Mouse (Mus musculus) cortical plate, adult 2 months (tissue): ENCODE measurements around the gene Hspd1.

ENCODE experiments used
- CTCF ChIP-seq: fragments of 200-500 bp; IDR thresholded peaks from 2 replicates; pipeline ENCODE4 v1.5.1; 2011; ENCODE audit warnings: mild to moderate bottlenecking, control low read depth, low read length; ENCODE audit not compliant: insufficient read depth; ENCODE audit errors: extremely low read depth
- POLR2A ChIP-seq: fragments of 200-500 bp; IDR thresholded peaks from 2 replicates; pipeline ENCODE4 v1.6.1; 2011; ENCODE audit warnings: mild to moderate bottlenecking, low read length, control low read depth; ENCODE audit not compliant: insufficient read depth; ENCODE audit errors: extremely low read depth

DNA sequence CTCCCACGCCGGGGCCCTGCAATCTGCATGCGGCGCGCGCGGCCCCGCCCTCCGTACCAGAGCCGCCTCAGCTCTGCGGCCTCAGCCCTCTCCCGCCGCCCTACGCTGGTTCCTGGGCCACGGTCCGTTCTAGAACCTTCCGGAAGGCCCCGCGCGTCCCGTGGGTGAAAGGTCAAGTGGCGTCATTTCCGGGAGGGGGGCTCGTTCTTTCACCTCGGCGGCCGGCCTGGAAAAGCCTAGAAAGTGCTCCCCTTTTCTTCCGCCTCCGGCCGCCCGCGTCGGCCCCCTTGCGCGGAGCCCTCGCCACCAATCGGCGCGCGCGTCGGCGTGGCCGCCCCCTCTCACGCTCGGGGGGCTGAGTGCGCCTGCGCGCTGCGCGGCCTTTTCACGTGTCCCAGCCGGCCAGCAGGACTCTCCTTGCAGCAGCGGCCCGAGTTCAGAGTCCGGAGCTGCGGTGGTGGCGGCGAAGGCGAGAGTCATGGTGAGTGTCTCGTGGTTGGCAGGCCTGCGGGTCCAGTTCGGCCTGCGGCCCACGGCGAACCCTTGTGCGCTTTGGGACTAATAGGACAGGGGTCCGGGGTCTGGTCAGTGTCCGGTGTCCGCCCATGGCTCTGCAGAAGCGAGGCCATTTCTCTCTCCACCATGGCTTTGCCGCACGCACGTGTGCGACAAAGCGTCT is at the start of gene Hspd1, which contains the start of gene Hspe1:
- peak; percentile 80 for TF ChIP-seq POLR2A
- no peak for TF ChIP-seq CTCF
